Mouse (Mus musculus) intestine, embryonic 15.5 days (tissue): ENCODE results near the gene Sirpb1a. TPM values are rescaled to one million over a fixed set of nuclear protein-coding genes. Genes with fewer than 3 reads are reported as not detected.
"Not testable (repeated sequence)": the region's sequence is repeated elsewhere in the genome, so short reads cannot be mapped to it uniquely, and the experiment has no call there.

Experiments used
- ATAC-seq: fragments of 200-750 bp; cut with Nextera tagmentation; 2 replicates; pipeline ENCODE4 v1.8.0; 2017; ENCODE audit warnings: moderate TSS enrichment, moderate library complexity
- H3K27ac ChIP-seq: fragments of 300-500 bp; sonication (generic); 2 replicates; pipeline ENCODE4 v1.5.1; 2015; ENCODE audit warnings: mild to moderate bottlenecking, inconsistent platforms
- H3K27me3 ChIP-seq: fragments of 300-500 bp; sonication (generic); replicated peaks from 2 replicates; pipeline ENCODE4 v1.6.1; 2015; ENCODE audit warnings: inconsistent platforms
- H3K36me3 ChIP-seq: fragments of 300-500 bp; sonication (generic); 2 replicates; pipeline ENCODE4 v1.6.1; 2015; ENCODE audit warnings: inconsistent platforms
- H3K4me1 ChIP-seq: fragments of 300-500 bp; sonication (generic); replicated peaks from 2 replicates; pipeline ENCODE4 v1.6.1; 2015; ENCODE audit warnings: inconsistent platforms
- H3K4me2 ChIP-seq: fragments of 300-500 bp; sonication (generic); replicated peaks from 2 replicates; pipeline ENCODE4 v1.6.1; 2015; ENCODE audit warnings: mild to moderate bottlenecking, inconsistent platforms
- H3K4me3 ChIP-seq: fragments of 300-500 bp; sonication (generic); replicated peaks from 2 replicates; pipeline ENCODE4 v1.5.1; 2015; ENCODE audit warnings: inconsistent platforms
- H3K9ac ChIP-seq: fragments of 300-500 bp; sonication (generic); 2 replicates; pipeline ENCODE4 v1.6.1; 2015; ENCODE audit warnings: inconsistent platforms
- H3K9me3 ChIP-seq: fragments of 300-500 bp; sonication (generic); 2 replicates; pipeline ENCODE4 v1.6.1; 2016; ENCODE audit warnings: inconsistent platforms
- WGBS: fragments of 180-500 bp; shearing (Covaris S2); methylation state at CpG from one replicate; pipeline ENCODE4 v1.1.7; 2015; 5-methylcytosine and 5-hydroxymethylcytosine counted together
- polyA plus RNA-seq: library from polyadenylated mRNA; unstranded; fragments of >200 nt; fragmentation: Nextera tagmentation; extraction: Ambion mirVana; gene quantifications from 2 replicates; pipeline ENCODE4 v1.2.1, GENCODE M21; 2015

The Sirpb1a gene
- polyA plus RNA-seq = not detected in 2 replicates

- not testable (repeated sequence) for H3K9ac ChIP-seq, H3K27me3 ChIP-seq, H3K4me3 ChIP-seq, ATAC-seq, H3K27ac ChIP-seq, H3K4me1 ChIP-seq, H3K4me2 ChIP-seq, H3K36me3 ChIP-seq, H3K9me3 ChIP-seq
- WGBS = 94% methylated on average over 1 of the region's 1 CpGs
Observed at GRCm38 (mm10) chr3:15426447-15426846, at the start of gene Sirpb1a. TSS of gene Sirpb1a (minus strand) at chr3:15426520.

DNA sequence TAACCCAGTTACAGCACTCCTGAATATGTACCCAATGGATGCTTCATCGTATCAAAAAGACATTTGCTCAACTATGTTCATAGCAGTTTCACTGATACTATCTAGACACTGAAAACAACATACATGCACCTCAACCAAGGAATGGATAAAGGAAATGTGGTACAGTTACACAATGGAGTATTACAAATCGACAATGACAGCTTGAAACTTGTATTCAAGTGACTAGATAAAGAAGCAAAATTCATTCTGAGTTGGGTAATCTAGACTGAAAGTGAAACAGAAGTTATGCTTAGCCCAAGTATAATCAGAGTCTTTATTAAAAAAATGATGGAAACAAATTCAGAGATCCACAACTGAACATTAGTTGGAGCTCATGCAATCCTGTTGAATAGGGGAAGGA lies 48.5 kb upstream of the Sirpb1a start:
- not testable (repeated sequence) for H3K27ac ChIP-seq, H3K4me3 ChIP-seq, H3K36me3 ChIP-seq, H3K9me3 ChIP-seq, H3K4me2 ChIP-seq, H3K4me1 ChIP-seq, H3K27me3 ChIP-seq, ATAC-seq, H3K9ac ChIP-seq
- WGBS = 69% methylated on average over 2 of the region's 2 CpGs

GRCm38 (mm10) chr3:15470158-15470557 lies 43.8 kb upstream of the Sirpb1a start:
- H3K4me2 ChIP-seq, H3K27ac ChIP-seq, ATAC-seq, H3K9me3 ChIP-seq, H3K27me3 ChIP-seq, H3K9ac ChIP-seq, H3K36me3 ChIP-seq, H3K4me1 ChIP-seq, H3K4me3 ChIP-seq: not testable (repeated sequence)
- WGBS = 83% methylated on average over 1 of the region's 3 CpGs

DNA sequence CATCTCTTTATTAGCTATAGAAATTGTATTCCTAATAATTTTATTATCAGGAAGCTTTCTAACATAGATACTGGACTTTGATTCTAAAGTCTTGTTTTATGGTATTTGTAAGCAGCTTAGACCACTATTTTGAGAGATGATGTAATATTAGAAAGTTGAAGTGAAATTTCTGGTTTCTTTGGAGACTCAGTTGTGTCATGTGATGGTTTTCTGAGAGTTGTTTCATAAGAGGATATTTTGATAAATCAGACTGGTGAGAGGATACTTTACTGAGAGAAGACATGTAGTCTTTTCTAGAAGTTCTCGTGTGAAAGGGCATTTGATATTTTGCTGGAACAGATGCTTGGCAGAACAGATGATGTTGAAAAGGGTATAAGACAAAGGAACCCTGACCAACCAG lies 17.6 kb upstream of the Sirpb1a start:
- H3K9me3 ChIP-seq, H3K27me3 ChIP-seq, H3K36me3 ChIP-seq, ATAC-seq, H3K4me2 ChIP-seq, H3K9ac ChIP-seq, H3K27ac ChIP-seq, H3K4me3 ChIP-seq, H3K4me1 ChIP-seq: not testable (repeated sequence)
- 86% methylated on average over 1 of the region's 1 CpGs for WGBS

- H3K27me3 ChIP-seq, ATAC-seq, H3K4me1 ChIP-seq, H3K27ac ChIP-seq, H3K4me3 ChIP-seq, H3K4me2 ChIP-seq, H3K9me3 ChIP-seq, H3K36me3 ChIP-seq, H3K9ac ChIP-seq: not testable (repeated sequence)
- WGBS = 57% methylated on average over 1 of the region's 1 CpGs
Observed at GRCm38 (mm10) chr3:15439844-15440243, 13.5 kb upstream of the Sirpb1a start.

DNA sequence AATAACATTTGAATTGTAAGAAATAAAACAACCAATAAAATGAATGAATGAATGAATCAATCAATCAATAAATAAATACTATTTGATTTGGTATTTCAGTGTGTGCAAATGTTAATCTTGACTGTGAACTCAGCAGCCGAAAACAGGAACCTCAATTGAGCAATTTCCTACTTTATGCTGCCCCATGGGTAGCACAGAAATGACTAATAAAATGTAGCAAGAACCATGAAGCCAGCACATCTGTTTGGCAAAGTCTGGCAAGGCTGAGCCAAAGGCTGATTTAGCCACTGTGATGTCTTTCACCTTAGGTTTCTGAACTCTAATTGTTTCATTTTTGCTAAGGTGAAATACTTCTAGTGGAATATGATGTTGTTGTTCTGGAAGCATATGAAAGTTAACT lies 1.6 kb upstream of the Sirpb1a start:
- Histone ChIP-seq H3K4me3 (no peak overlapping the region), H3K9me3 (no peaks in the 10 kb centered on the region)
- ATAC-seq = no peak

GRCm38 (mm10) chr3:15355690-15356089 lies 70.6 kb downstream of the Sirpb1a start:
- 66% methylated on average over 3 of the region's 3 CpGs for WGBS
- H3K27ac ChIP-seq, H3K4me2 ChIP-seq, H3K36me3 ChIP-seq, H3K9me3 ChIP-seq, ATAC-seq, H3K4me1 ChIP-seq, H3K9ac ChIP-seq, H3K27me3 ChIP-seq, H3K4me3 ChIP-seq: not testable (repeated sequence)

More for the DNA sequence above, 1.6 kb upstream of the Sirpb1a start:
- H3K27ac ChIP-seq = no peak overlapping the region
- no peaks in the 10 kb centered on the region for H3K36me3 ChIP-seq
- H3K4me1 ChIP-seq = no peaks in the 10 kb centered on the region
- no peak overlapping the region for H3K9ac ChIP-seq
- no peak overlapping the region for H3K4me2 ChIP-seq
- WGBS = 57% methylated on average over 1 of the region's 1 CpGs
- H3K27me3 ChIP-seq = no peaks in the 10 kb centered on the region

GRCm38 (mm10) chr3:15350318-15350717 lies 76.0 kb downstream of the Sirpb1a start:
- H3K4me1 ChIP-seq, H3K36me3 ChIP-seq, H3K27me3 ChIP-seq, H3K27ac ChIP-seq, H3K9ac ChIP-seq, ATAC-seq, H3K9me3 ChIP-seq, H3K4me2 ChIP-seq, H3K4me3 ChIP-seq: not testable (repeated sequence)
- WGBS = 95% methylated on average over 1 of the region's 2 CpGs

DNA sequence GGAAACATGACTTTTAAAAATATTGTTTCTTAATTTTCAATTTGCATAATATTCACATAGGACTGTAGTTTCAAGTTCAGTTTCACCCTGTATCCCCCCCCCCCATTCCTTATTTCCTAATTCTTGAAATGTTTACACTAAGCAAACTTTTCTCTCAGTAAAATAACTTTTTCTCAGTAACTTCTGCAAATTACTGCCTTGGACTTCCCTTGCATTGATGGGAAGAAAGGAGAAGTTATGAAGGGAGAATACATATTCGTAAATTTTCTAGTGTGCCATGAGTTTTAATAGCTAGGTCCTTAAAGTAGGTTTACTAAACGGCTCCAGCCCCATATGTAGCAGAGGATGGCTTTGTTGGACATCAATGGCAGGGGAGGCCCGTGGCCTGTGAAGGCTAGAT lies 80.7 kb downstream of the Sirpb1a start:
- not testable (repeated sequence) for H3K4me1 ChIP-seq

GRCm38 (mm10) chr3:15340287-15340686 lies 86.0 kb downstream of the Sirpb1a start:
- WGBS = 72% methylated on average over 1 of the region's 1 CpGs
- no peak for ATAC-seq
- H3K27ac ChIP-seq = no peak overlapping the region
- H3K4me3 ChIP-seq = no peak overlapping the region
- H3K9ac ChIP-seq = no peak overlapping the region
- no peaks in the 10 kb centered on the region for H3K4me1 ChIP-seq
- H3K36me3 ChIP-seq = no peaks in the 10 kb centered on the region
- H3K27me3 ChIP-seq = no peaks in the 10 kb centered on the region
- H3K4me2 ChIP-seq = no peak overlapping the region
- no peaks in the 10 kb centered on the region for H3K9me3 ChIP-seq

More for the DNA sequence above, 80.7 kb downstream of the Sirpb1a start:
- H3K27me3 ChIP-seq, ATAC-seq, H3K36me3 ChIP-seq, H3K27ac ChIP-seq, H3K4me3 ChIP-seq, H3K9ac ChIP-seq, H3K4me2 ChIP-seq, H3K9me3 ChIP-seq: not testable (repeated sequence)
- WGBS = 57% methylated on average over 3 of the region's 3 CpGs

DNA sequence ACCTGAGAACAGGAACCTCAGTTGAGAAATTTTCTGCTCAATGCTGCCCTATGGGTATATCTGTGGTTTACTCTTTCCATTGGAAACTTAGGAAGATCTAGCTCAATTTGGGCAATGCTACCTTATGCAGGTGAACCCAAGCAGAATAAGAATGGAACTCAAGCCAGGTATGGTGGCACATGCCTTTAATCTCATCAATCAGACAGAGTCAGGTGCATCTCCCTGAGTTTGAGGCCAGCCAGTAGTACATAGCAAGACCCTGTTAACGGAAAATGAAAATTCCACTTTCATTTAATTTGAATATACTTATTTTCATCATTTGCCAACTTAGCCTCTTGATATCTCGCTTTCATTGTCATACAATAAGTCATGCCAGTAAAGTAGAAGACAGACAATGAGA lies 92.1 kb downstream of the Sirpb1a start:
- H3K36me3 ChIP-seq = no peaks in the 10 kb centered on the region
- no peak for ATAC-seq
- no peak overlapping the region for H3K4me3 ChIP-seq
- no peak overlapping the region for H3K4me2 ChIP-seq
- H3K9me3 ChIP-seq = no peaks in the 10 kb centered on the region
- no peak overlapping the region for H3K9ac ChIP-seq
- WGBS = 66% methylated on average over 2 of the region's 2 CpGs
- no peak overlapping the region for H3K27ac ChIP-seq
- H3K27me3 ChIP-seq = no peaks in the 10 kb centered on the region
- H3K4me1 ChIP-seq = no peaks in the 10 kb centered on the region

- Histone ChIP-seq H3K4me3 (no peak within 1 kb of the TSS), H3K27ac (no peak within 1 kb of the TSS), H3K4me2 (no peak within 1 kb of the TSS), H3K9me3 (no peaks in the 10 kb centered on the region), H3K9ac (no peak within 1 kb of the TSS), H3K27me3 (no peaks in the 10 kb centered on the region), H3K4me1 (no peaks in the 10 kb centered on the region), H3K36me3 (no peaks in the 10 kb centered on the region)
- no peak for ATAC-seq
- WGBS = 81% methylated on average over 3 of the region's 3 CpGs
Observed at GRCm38 (mm10) chr3:15332063-15332462, 94.3 kb downstream of the Sirpb1a start, which contains the start of gene Gm9733. TSS of gene Gm9733 (minus strand) at chr3:15332302.

DNA sequence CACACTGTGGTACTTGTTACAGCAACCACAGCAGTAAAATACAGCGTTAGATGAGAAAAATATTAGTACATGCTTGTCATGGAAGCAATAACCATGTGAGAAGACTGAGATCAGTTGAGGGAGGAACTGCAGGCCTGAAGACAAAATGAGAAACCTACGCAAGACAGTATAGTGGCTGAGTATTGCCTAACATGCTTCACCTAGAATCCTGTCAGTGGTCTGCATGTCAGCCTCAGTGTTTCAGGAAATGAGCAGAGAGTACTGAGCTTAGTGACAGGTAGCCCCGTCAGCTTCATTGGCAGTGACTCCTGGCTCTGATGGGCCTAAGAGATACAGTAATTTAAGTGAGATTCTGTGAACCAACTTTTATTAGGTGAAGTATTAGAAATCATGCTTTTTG lies 94.8 kb downstream of the Sirpb1a start:
- WGBS = 69% methylated on average over 3 of the region's 3 CpGs
- ATAC-seq = no peak
- no peak overlapping the region for H3K9ac ChIP-seq
- no peaks in the 10 kb centered on the region for H3K27me3 ChIP-seq
- H3K4me3 ChIP-seq = no peak overlapping the region
- no peaks in the 10 kb centered on the region for H3K36me3 ChIP-seq
- no peaks in the 10 kb centered on the region for H3K9me3 ChIP-seq
- H3K4me1 ChIP-seq = no peaks in the 10 kb centered on the region
- no peak overlapping the region for H3K4me2 ChIP-seq
- H3K27ac ChIP-seq = no peak overlapping the region

GRCm38 (mm10) chr3:15329549-15329948 lies 96.8 kb downstream of the Sirpb1a start:
- Histone ChIP-seq H3K27ac (no peak overlapping the region), H3K36me3 (no peaks in the 10 kb centered on the region), H3K9ac (no peak overlapping the region), H3K4me3 (no peak overlapping the region), H3K27me3 (no peaks in the 10 kb centered on the region), H3K4me2 (no peak overlapping the region), H3K4me1 (no peaks in the 10 kb centered on the region), H3K9me3 (no peaks in the 10 kb centered on the region)
- no peak for ATAC-seq
